Mouse (Mus musculus): ENCODE results near the gene Capn12. TPM values are rescaled to one million over a fixed set of nuclear protein-coding genes. Genes with fewer than 3 reads are reported as not detected.
A peak's percentile ranks its signal among the peaks of the same experiment; 100 is the strongest.

Gene Capn12
- polyA plus RNA-seq, 1 experiment = not detected

DNA sequence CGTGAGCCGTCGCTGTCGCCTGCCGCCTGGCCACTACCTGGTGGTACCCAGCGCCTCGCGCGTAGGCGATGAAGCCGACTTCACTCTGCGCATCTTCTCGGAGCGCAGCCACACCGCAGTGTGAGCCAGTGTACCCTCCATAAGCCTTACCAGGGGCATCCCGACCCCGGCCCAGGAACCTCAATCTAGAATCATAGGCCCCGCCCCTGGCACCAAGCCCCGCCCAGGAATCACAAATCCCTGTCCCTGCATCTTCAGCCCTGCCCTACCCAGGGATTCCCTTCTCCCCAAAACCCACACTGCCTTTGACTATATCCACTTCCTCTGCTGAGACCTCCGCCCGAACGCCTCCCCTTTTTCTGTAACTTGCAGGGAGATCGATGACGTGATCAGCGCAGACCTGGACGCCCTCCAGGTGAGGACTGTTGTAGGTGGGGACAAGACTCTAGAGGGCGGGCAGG is 7.5 kb downstream of the Capn12 start:
- no peak for TF ChIP-seq CTCF (IDR thresholded peaks at IDR 0.05; ENCODE audit: insufficient read depth, low read depth, low read length)
- no peak for TF ChIP-seq POLR2A (IDR thresholded peaks at IDR 0.05; ENCODE audit: insufficient read depth, low read depth, low read length)
- Histone ChIP-seq H3K27ac (ENCODE audit: insufficient read depth, low read depth, low read length) (no peak overlapping the region), H3K4me3 (ENCODE audit: insufficient read depth, low read depth, low read length) (peak overlapping the region; percentile 27), H3K4me1 (ENCODE audit: control insufficient read depth, insufficient read depth, low read length) (peaks cover 10% of the 10 kb centered on the region)
- 3% methylated on average over 27 of the region's 27 CpGs for WGBS

DNA sequence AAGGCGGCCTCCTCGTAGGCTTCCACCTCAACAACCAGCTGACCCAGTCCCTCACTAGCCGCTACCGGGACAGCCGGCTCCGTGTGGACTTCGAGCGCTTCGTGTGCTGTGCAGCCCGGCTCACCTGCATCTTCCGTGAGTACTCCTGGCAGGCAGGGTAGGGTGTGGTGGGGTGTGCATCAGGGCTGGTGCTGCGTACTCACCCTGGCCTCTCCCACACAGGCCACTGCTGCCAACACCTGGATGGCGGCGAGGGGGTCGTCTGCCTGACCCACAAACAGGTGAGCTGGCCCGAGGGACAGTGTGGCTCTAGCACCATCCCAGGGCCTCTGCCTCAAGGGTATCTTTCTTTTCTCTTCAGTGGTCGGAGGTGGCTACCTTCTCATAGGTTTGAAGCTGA is 11.4 kb downstream of the Capn12 start:
- H3K27ac ChIP-seq (ENCODE audit: insufficient read depth, low read depth, low read length) = no peak overlapping the region
- 94% methylated on average over 17 of the region's 17 CpGs for WGBS
- no peak overlapping the region for H3K4me3 ChIP-seq (ENCODE audit: insufficient read depth, low read depth, low read length)
- H3K4me1 ChIP-seq (ENCODE audit: control insufficient read depth, insufficient read depth, low read length) = peaks cover 17% of the 10 kb centered on the region
- no peak for TF ChIP-seq POLR2A (IDR thresholded peaks at IDR 0.05; ENCODE audit: insufficient read depth, low read depth, low read length)
- TF ChIP-seq CTCF (IDR thresholded peaks at IDR 0.05; ENCODE audit: insufficient read depth, low read depth, low read length) = no peak

DNA sequence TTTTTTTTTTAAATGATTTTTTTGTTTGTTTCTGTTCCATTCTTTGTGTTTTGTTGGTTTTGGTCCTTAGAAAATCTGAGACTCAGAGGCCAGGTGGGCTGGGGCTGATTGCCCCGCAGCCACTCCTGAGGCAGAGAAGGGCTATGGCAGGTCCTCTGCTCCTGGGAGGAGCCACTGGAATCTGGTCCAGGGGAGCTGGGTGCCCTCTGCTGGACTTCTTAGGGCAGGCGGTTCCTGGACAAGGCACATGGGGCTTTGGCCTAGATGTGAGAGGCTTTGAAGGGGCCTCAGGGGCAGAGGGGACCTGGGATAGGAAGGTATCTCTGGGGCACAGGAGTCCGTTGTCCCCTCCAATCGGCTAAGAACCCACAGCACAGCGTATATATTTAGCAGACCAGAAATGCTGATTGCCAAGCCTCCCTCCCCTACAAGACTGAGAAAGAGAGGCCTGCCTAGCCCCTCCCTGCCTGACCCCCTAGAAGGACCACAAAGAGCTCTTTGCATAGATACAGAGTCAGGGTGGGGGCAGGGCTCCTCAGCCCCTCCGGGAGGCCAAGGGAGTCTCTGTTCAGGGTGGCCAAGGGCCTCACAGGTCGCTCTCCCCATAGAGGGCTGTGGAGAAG is 12.5 kb downstream of the Capn12 start:
- 56% methylated on average over 7 of the region's 7 CpGs for WGBS
- Histone ChIP-seq H3K4me1 (ENCODE audit: control insufficient read depth, insufficient read depth, low read length) (peaks cover 13% of the 10 kb centered on the region), H3K4me3 (ENCODE audit: insufficient read depth, low read depth, low read length) (no peak overlapping the region), H3K27ac (ENCODE audit: insufficient read depth, low read depth, low read length) (no peak overlapping the region)
- TF ChIP-seq CTCF (IDR thresholded peaks at IDR 0.05; ENCODE audit: insufficient read depth, low read depth, low read length) = peak; percentile 38; the same call in 1 of the 2 replicates
- no peak for TF ChIP-seq POLR2A (IDR thresholded peaks at IDR 0.05; ENCODE audit: insufficient read depth, low read depth, low read length)

DNA sequence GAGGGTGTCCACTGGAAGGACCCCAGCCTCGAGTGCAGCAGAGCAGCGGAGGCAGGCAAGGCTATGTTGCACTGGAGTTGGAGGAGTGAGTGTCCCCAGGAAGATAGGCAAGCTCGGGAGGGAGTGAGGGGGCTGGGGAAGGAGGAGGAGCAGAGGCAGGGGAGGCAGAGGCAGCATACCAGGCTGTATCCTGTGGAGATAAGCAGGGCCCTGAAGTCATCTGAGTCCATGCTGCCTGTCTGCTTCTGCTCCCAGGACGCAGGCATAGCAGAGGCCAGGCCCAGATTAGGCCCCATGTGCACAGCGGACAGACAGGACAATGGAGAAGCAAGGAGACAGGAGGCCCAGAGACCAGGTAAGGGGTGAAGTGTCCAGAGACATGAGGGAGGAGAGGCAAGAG is 13.7 kb downstream of the Capn12 start:
- Histone ChIP-seq H3K4me3 (ENCODE audit: insufficient read depth, low read depth, low read length) (no peak overlapping the region), H3K27ac (ENCODE audit: insufficient read depth, low read depth, low read length) (no peak overlapping the region), H3K4me1 (ENCODE audit: control insufficient read depth, insufficient read depth, low read length) (peaks cover 9% of the 10 kb centered on the region; the same call in 1 of the 2 replicates)
- WGBS = 46% methylated on average over 5 of the region's 5 CpGs
- no peak for TF ChIP-seq POLR2A (IDR thresholded peaks at IDR 0.05; ENCODE audit: insufficient read depth, low read depth, low read length)

DNA sequence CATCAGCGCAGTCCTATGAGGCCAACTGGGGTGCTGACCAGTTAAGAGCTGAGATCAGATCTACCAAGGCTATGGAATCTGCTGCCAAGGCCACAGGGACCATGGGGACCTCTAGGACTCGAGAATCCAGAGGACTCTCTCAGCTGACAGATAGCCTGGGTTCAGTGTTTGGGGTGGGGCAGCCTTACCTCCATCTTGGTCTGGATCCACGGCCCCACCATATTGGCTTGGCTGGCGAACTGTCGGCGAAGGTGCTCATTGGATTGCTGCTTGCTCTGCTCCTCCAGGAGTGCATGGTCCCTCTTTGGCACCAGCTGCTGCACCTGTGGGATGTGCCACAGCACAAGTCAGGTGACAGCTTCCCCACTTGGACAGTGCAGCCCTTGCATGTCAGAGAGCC is 16.4 kb downstream of the Capn12 start:
- H3K27ac ChIP-seq (ENCODE audit: insufficient read depth, low read depth, low read length) = no peak overlapping the region
- peaks cover 21% of the 10 kb centered on the region for H3K4me1 ChIP-seq (ENCODE audit: control insufficient read depth, insufficient read depth, low read length)
- 95% methylated on average over 6 of the region's 6 CpGs for WGBS
- TF ChIP-seq CTCF (IDR thresholded peaks at IDR 0.05; ENCODE audit: insufficient read depth, low read depth, low read length) (no peak), POLR2A (IDR thresholded peaks at IDR 0.05; ENCODE audit: insufficient read depth, low read depth, low read length) (no peak)
- no peak overlapping the region for H3K4me3 ChIP-seq (ENCODE audit: insufficient read depth, low read depth, low read length)

DNA sequence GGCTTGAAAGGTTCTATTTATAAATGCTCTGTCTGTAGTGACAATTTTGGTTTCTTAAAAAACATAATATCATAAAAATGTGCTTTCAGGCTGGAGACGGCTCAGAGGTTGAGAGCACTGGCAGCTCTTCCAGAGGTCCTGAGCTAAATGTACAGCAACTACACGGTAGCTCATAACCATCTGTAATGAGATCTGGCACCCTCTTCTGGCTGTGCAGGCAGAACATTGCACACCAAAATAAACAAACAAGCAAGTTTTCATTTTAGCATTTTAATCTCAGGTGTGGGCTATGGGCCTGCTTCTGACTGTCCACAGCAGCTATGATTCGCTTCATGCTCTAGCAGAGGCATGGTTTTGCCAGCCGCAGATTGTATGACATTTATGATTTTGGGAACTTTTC is 18.8 kb downstream of the Capn12 start:
- Histone ChIP-seq H3K4me3 (ENCODE audit: insufficient read depth, low read depth, low read length) (no peak overlapping the region), H3K4me1 (ENCODE audit: control insufficient read depth, insufficient read depth, low read length) (peaks cover 39% of the 10 kb centered on the region), H3K27ac (ENCODE audit: insufficient read depth, low read depth, low read length) (no peak overlapping the region)
- TF ChIP-seq CTCF (IDR thresholded peaks at IDR 0.05; ENCODE audit: insufficient read depth, low read depth, low read length) (no peak), POLR2A (IDR thresholded peaks at IDR 0.05; ENCODE audit: insufficient read depth, low read depth, low read length) (no peak)
- WGBS = 59% methylated on average over 4 of the region's 4 CpGs

DNA sequence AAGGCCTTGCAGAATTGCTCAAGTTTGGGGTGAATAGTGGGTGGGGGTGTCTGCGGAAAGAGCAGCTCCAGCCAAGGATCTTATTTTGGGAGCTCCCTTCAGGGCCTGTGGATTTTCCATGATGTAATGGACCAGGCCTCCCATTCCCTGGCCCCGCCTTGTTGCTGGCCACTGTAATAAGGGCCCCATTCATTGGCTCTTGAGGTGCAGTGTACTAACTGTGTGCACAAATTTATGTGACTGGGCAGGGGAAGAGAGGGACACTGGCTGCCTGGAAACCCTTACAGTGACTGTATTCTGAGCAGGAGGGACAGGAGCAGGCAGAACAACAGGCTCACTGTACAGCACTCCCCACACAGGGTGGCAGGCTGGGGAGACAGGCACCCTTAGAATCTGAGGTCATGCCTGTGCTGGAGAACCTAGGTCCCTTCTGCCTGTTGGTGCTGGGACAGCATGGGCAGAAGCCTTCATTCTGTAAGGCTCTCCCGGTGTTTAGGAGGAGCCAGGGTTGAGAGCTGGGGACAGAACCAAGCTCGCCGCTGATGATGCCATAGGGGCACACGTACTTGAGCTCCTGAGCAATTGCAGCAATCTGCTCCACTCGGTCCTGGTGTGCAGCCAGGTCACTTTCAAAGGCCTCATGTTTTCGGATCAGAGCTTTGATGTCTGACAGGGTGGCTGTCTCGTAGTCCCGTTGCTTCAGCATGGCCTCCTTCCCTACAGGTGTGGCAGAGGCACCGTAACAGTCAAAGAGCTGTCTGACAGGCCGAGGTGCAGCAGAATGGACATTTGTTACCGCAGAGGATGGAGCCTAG is 20.3 kb downstream of the Capn12 start:
- 63% methylated on average over 13 of the region's 13 CpGs for WGBS
- H3K4me1 ChIP-seq (ENCODE audit: control insufficient read depth, insufficient read depth, low read length) = peaks cover 33% of the 10 kb centered on the region
- H3K4me3 ChIP-seq (ENCODE audit: insufficient read depth, low read depth, low read length) = no peak overlapping the region
- peak overlapping the region; percentile 63 for H3K27ac ChIP-seq (ENCODE audit: insufficient read depth, low read depth, low read length)
- no peak for TF ChIP-seq CTCF (IDR thresholded peaks at IDR 0.05; ENCODE audit: insufficient read depth, low read depth, low read length)
- TF ChIP-seq POLR2A (IDR thresholded peaks at IDR 0.05; ENCODE audit: insufficient read depth, low read depth, low read length) = no peak

DNA sequence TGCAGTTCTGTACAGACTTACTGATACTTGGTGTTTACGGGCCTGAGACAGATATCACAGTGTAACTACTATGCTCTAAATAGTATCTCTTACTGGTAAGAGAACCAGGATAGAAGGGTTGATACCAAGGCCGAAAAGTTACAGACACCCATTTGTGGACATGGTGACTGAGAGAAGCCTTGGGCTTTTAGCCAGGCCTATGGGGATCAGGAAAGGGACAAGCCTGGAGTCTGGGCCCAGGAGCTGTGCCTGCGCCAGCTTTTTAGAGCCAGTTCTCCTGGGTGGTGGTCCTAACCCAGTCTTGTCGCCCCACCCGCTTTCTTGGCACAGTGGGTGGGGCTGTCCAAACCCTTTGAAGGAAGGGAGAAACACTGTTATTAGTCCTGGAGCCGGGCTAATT is 21.0 kb downstream of the Capn12 start:
- TF ChIP-seq POLR2A (IDR thresholded peaks at IDR 0.05; ENCODE audit: insufficient read depth, low read depth, low read length) = no peak
- no peak for TF ChIP-seq CTCF (IDR thresholded peaks at IDR 0.05; ENCODE audit: insufficient read depth, low read depth, low read length)
- Histone ChIP-seq H3K27ac (ENCODE audit: insufficient read depth, low read depth, low read length) (peak overlapping the region; percentile 63), H3K4me1 (ENCODE audit: control insufficient read depth, insufficient read depth, low read length) (peaks cover 35% of the 10 kb centered on the region), H3K4me3 (ENCODE audit: insufficient read depth, low read depth, low read length) (no peak overlapping the region)
- WGBS = 51% methylated on average over 6 of the region's 6 CpGs

DNA sequence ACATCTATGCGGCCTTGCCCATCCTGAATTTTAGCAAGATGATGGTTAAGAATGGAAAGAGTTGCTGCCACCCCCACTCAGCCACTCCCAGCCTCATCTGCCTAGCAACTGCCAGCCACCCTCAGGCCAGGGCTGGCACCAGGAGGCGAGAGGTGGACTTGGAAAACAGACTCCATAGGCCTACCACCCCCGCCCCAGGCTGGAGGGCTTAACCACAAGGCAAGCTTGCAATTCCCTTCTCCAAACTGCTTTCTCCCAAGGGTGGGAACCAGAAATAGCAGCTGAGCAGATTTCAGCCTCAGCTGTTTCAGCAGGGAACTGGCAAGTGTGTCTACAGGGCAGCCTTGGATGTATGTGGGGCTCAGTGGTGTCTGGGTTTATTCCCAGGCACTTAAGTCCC is 21.6 kb downstream of the Capn12 start:
- Histone ChIP-seq H3K4me3 (ENCODE audit: insufficient read depth, low read depth, low read length) (no peak overlapping the region), H3K27ac (ENCODE audit: insufficient read depth, low read depth, low read length) (peak overlapping the region; percentile 63), H3K4me1 (ENCODE audit: control insufficient read depth, insufficient read depth, low read length) (peaks cover 35% of the 10 kb centered on the region)
- 30% methylated on average over 3 of the region's 3 CpGs for WGBS
- no peak for TF ChIP-seq POLR2A (IDR thresholded peaks at IDR 0.05; ENCODE audit: insufficient read depth, low read depth, low read length)
- TF ChIP-seq CTCF (IDR thresholded peaks at IDR 0.05; ENCODE audit: insufficient read depth, low read depth, low read length) = no peak
